Mouse (Mus musculus) bone marrow, adult 2 months (tissue): ENCODE results near the gene Crcp. TPM values are rescaled to one million over a fixed set of nuclear protein-coding genes. Genes with fewer than 3 reads are reported as not detected.
A peak's percentile ranks its signal among the peaks of the same experiment; 100 is the strongest.

Source experiments
- H3K27ac ChIP-seq: fragments of 200-500 bp; 2 replicates; pipeline ENCODE4 v1.5.1; 2012; ENCODE audit warnings: low read depth, mild to moderate bottlenecking, control low read depth, inconsistent platforms, low read length; ENCODE audit not compliant: control insufficient read depth, poor library complexity, insufficient read depth
- H3K4me1 ChIP-seq: fragments of 200-500 bp; 2 replicates; pipeline ENCODE4 v1.6.1; 2011; ENCODE audit warnings: low read length; ENCODE audit not compliant: control insufficient read depth, insufficient read depth
- H3K4me3 ChIP-seq: fragments of 200-500 bp; replicated peaks from 2 replicates; pipeline ENCODE3; 2011; ENCODE audit warnings: mild to moderate bottlenecking, low read depth, low read length, control low read depth; ENCODE audit not compliant: control insufficient read depth
- CTCF ChIP-seq: fragments of 200-500 bp; IDR thresholded peaks from 2 replicates; pipeline ENCODE4 v1.5.1; 2011; ENCODE audit warnings: low read length, control low read depth; ENCODE audit not compliant: control insufficient read depth, insufficient read depth
- POLR2A ChIP-seq: fragments of 200-500 bp; IDR thresholded peaks from 2 replicates; pipeline ENCODE4 v1.6.1; 2011; ENCODE audit warnings: low read depth, mild to moderate bottlenecking, control low read depth, low read length, borderline replicate concordance; ENCODE audit not compliant: control insufficient read depth
- WGBS: fragments of 180-500 bp; shearing (Covaris S2); methylation state at CpG from one replicate; pipeline ENCODE4 v1.1.7; 2018; 5-methylcytosine and 5-hydroxymethylcytosine counted together
- polyA plus RNA-seq: library from polyadenylated mRNA; stranded (reverse); fragments of >200 nt; gene quantifications from 2 replicates; pipeline ENCODE4 v1.2.4, GENCODE M21; 2011; ENCODE audit warnings: low replicate concordance; ENCODE audit not compliant: missing spikeins, insufficient read depth, insufficient read length

Crcp gene
- polyA plus RNA-seq: 10.5 and 18.0 TPM in 2 replicates

DNA sequence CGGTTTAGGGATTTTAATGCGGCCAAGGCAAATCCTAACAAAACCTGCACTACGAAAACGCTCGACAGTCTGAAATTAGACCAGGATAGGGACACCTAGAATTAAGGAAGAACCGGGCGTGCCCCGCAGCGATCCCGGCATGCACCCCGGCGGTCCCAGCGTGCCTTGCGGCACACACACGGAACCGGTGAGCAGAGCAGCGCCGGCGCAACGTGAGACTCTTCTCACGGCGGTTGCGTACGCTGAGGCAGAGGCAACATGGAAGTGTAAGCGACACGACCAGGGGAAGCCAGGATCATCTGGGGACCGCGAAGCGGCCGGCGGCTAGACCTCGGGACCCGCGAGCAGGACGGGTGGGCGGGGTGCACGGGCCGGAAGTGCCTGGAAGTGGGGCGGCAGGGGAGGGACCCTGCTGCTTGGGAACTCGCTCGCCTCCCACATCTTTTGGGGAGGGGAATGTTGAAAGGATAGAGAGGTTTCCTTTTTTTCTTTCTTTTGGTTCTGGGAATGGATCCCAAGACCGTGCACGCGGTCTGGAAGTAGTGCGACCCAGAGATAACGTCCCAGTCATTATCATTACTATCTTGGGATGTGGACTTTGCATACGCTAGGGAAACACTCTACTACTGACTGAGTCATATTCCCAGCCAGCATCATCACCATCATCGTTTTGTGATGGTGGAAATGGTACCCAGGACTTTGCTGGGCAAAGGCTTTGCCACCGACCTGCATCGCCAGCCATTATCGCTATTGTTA lies at the start of gene Crcp, which contains the start of gene Asl:
Crcp (plus strand) TSS at position 149 of the 756 bp plus-strand sequence.
Asl (minus strand) TSS at position 106 of the 756 bp plus-strand sequence.
- Histone ChIP-seq H3K27ac (peak within 1 kb of the TSS; percentile 95), H3K4me3 (peak within 1 kb of the TSS; percentile 98), H3K4me1 (no peaks in the 10 kb centered on the region; the same call in none of the 2 replicates)
- no peak for TF ChIP-seq CTCF
- peak; percentile 88 for TF ChIP-seq POLR2A
- 1% methylated on average over 51 of the region's 51 CpGs for WGBS

DNA sequence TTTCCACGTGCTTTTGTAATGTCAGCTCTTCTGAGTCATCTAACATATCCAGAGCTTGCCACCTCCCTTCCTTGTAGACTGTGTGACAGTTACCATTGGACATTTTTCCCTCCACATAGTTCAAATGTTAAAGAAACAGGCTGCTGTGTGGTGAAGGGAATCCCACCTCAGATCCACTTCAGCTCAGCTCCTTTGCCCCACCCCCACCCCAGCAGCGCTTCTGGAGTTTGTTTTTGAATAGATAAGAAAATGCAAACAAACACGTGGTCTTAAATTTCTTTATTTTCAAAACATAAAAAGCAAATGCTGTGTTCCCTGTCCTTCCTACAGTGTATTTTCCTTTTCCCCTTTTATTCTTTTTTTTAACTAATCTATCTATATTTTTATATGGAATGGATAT lies 48.9 kb upstream of the Crcp start:
- Histone ChIP-seq H3K27ac (0 out of 2 replicates have a peak overlapping the region, but pooled peaks have one; percentile 31), H3K4me1 (no peaks in the 10 kb centered on the region; the same call in 1 of the 2 replicates), H3K4me3 (no peak overlapping the region)
- TF ChIP-seq CTCF (no peak), POLR2A (no peak)
- WGBS: 69% methylated on average over 3 of the region's 3 CpGs

DNA sequence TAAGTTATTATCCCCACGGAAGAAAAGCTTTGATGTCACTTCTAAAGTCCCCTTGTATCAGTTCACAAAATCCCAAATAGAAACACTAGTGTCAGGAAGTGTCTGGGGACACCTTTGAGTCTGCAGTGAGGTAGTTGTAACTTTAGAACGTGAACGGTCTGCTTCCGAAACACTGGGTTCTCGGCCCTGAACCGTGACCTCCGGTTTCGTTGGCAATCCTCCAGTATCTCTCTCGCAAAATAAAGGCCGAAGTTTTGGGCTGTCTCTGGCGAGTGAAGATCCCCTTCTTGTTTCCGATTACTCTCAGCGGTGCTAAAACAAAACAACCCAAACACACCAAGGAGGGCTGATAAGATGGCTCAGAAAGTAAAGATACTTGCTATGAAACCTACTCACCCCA lies 39.7 kb upstream of the Crcp start:
- no peaks in the 10 kb centered on the region for H3K4me1 ChIP-seq
- no peak overlapping the region for H3K4me3 ChIP-seq
- TF ChIP-seq CTCF (no peak), POLR2A (no peak)
- WGBS: 87% methylated on average over 13 of the region's 13 CpGs
- H3K27ac ChIP-seq: no peak overlapping the region

GRCm38 (mm10) chr5:129991898-129992297 lies 37.2 kb upstream of the Crcp start:
- TF ChIP-seq CTCF (no peak), POLR2A (no peak)
- WGBS: 69% methylated on average over 5 of the region's 5 CpGs
- Histone ChIP-seq H3K27ac (no peak overlapping the region), H3K4me1 (no peaks in the 10 kb centered on the region), H3K4me3 (no peak overlapping the region)

DNA sequence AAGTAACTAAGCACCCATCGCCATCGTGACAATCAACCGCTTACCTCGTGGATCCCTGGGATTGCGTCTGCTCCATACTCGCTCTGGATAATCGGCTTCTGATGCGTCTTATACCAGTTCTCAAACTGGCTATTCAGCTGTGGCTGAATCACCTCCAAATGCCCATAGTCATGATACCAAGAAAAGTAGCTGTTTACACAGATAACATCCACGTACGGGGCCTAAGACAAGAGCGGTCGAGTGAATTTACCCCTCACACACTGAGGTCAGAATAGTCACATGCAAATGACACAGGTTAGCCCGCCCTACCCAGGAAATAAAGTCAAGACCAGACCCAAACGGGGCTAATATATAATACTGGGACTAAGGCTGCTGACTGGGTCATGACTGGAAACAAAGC lies 35.7 kb upstream of the Crcp start:
- TF ChIP-seq POLR2A: no peak
- TF ChIP-seq CTCF: no peak
- Histone ChIP-seq H3K27ac (no peak overlapping the region), H3K4me1 (no peaks in the 10 kb centered on the region), H3K4me3 (no peak overlapping the region)
- 83% methylated on average over 14 of the region's 14 CpGs for WGBS

GRCm38 (mm10) chr5:129994989-129995388 lies 34.1 kb upstream of the Crcp start:
- TF ChIP-seq POLR2A (no peak), CTCF (no peak)
- Histone ChIP-seq H3K4me1 (no peaks in the 10 kb centered on the region), H3K27ac (no peak overlapping the region), H3K4me3 (no peak overlapping the region)
- 88% methylated on average over 7 of the region's 7 CpGs for WGBS

DNA sequence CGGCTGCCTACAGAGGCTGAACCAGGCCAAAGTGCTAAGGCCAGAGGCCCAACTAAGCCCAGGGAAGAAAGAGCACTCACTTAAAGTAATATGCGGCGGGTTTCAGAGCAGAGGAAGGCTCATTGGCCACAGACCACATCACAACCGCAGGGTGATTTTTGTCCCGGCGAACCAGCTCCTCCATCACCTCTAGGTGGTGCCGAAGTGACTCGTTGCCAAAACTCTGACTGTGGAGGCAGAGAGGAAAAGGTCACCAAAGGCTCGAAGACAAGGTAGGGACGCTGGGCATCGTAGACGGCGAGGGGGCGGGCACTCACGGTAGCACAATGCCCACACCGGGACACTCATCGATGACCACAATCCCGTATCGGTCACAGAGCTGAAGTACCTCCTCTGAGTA lies 31.4 kb upstream of the Crcp start:
- TF ChIP-seq POLR2A (no peak), CTCF (0 out of 2 replicates have a peak, but pooled peaks have one; percentile 16)
- WGBS: 72% methylated on average over 19 of the region's 19 CpGs
- H3K4me1 ChIP-seq: peaks cover 2% of the 10 kb centered on the region; the same call in 1 of the 2 replicates
- H3K27ac ChIP-seq: no peak overlapping the region
- H3K4me3 ChIP-seq: no peak overlapping the region

GRCm38 (mm10) chr5:129999097-129999496 lies 30.0 kb upstream of the Crcp start:
- Histone ChIP-seq H3K4me3 (no peak overlapping the region), H3K27ac (no peak overlapping the region), H3K4me1 (peaks cover 3% of the 10 kb centered on the region; the same call in 1 of the 2 replicates)
- 49% methylated on average over 4 of the region's 4 CpGs for WGBS
- TF ChIP-seq POLR2A (no peak), CTCF (peak; percentile 94)
